Mouse (Mus musculus): ENCODE measurements around the gene Ccdc188.
A peak's percentile ranks its signal among the peaks of the same experiment; 100 is the strongest.

DNA sequence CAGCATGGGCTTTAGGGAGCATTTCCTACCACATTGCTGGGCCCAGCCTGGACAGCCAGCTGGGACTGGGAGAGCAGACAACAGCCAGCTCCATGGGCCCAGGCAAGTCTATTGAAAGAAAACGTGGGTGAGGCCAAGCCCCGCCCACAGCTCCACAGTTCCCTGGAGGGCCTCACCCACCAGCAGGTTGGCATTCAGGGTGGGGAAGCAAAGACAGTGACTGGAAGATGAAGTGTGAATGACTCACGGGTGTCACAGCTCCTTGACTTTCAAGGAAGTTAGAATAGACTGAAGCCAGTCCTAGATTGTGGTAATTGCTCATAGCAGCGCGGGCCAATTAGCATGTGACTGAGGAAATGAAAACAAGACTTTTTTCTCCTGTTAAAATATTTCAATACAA is 22.6 kb upstream of the Ccdc188 start:
- no peak for TF ChIP-seq CTCF (IDR thresholded peaks at IDR 0.05; ENCODE audit: extremely low read depth, insufficient read depth, low read length)
- peak; percentile 52; the same call in 1 of the 2 replicates for TF ChIP-seq POLR2A (IDR thresholded peaks at IDR 0.05; ENCODE audit: extremely low read depth, insufficient read depth, low read length)

Measured in cortical plate, adult 2 months (tissue).